Mouse (Mus musculus) heart, embryonic 12.5 days (tissue): Measurements from ENCODE around the gene Zfp423. TPM values are rescaled to one million over a fixed set of nuclear protein-coding genes. Genes with fewer than 3 reads are reported as not detected.

Experiments used
- ATAC-seq: fragments of 200-750 bp; cut with Nextera tagmentation; 2 replicates; pipeline ENCODE4 v1.8.0; 2017; ENCODE audit warnings: moderate TSS enrichment, moderate library complexity; ENCODE audit not compliant: insufficient number of reproducible peaks, low FRiP score
- H3K27ac ChIP-seq: fragments of 300-500 bp; sonication (generic); 2 replicates; pipeline ENCODE4 v1.5.1; 2016; ENCODE audit warnings: mild to moderate bottlenecking, moderate library complexity; ENCODE audit not compliant: poor library complexity, severe bottlenecking
- H3K27me3 ChIP-seq: fragments of 300-500 bp; sonication (generic); replicated peaks from 2 replicates; pipeline ENCODE4 v1.6.1; 2016; ENCODE audit warnings: mild to moderate bottlenecking, moderate library complexity
- H3K36me3 ChIP-seq: fragments of 300-500 bp; sonication (generic); 2 replicates; pipeline ENCODE4 v1.6.1; 2016; ENCODE audit warnings: mild to moderate bottlenecking, moderate library complexity
- H3K4me1 ChIP-seq: fragments of 300-500 bp; sonication (generic); replicated peaks from 2 replicates; pipeline ENCODE4 v1.6.1; 2016; ENCODE audit warnings: mild to moderate bottlenecking
- H3K4me2 ChIP-seq: fragments of 300-500 bp; sonication (generic); 2 replicates; pipeline ENCODE4 v1.6.1; 2016; ENCODE audit warnings: mild to moderate bottlenecking, moderate library complexity
- H3K4me3 ChIP-seq: fragments of 300-500 bp; sonication (generic); 2 replicates; pipeline ENCODE4 v1.5.1; 2016; ENCODE audit warnings: mild to moderate bottlenecking
- H3K9ac ChIP-seq: fragments of 300-500 bp; sonication (generic); 2 replicates; pipeline ENCODE4 v1.6.1; 2016; ENCODE audit warnings: mild to moderate bottlenecking, moderate library complexity
- H3K9me3 ChIP-seq: fragments of 300-500 bp; sonication (generic); replicated peaks from 2 replicates; pipeline ENCODE4 v1.6.1; 2016; ENCODE audit warnings: mild to moderate bottlenecking, moderate library complexity
- WGBS: fragments of 180-500 bp; shearing (Covaris S2); methylation state at CpG from one replicate; pipeline ENCODE4 v1.1.7; 2016; 5-methylcytosine and 5-hydroxymethylcytosine counted together
- polyA plus RNA-seq: library from polyadenylated mRNA; unstranded; fragments of >200 nt; fragmentation: Nextera tagmentation; extraction: Ambion mirVana; gene quantifications from 2 replicates; pipeline ENCODE4 v1.2.1, GENCODE M21; 2016

Zfp423 gene
- polyA plus RNA-seq, 1 experiment from 2014 or later = 6.3 TPM

DNA sequence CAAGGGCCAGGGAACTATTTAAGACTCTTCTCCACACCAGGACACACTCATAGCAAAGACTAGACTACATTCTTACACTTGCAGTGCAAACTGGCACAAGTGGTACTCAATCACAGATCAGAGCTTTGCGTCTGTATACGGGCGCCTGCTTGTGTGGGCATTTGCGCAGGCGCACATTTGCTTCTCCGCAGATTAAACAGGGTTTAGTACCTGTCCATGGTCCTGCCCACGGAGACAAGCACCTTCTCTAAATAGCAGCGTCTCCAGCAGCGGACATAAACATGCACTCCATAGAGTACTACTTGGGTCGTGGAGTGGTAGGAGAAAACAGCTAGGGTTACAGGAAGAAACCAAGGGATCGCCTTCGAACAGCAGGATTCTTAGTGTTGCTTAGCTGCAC lies 259.1 kb downstream of the Zfp423 start:
- no peak overlapping the region for H3K9ac ChIP-seq
- H3K4me2 ChIP-seq = no peak overlapping the region
- H3K4me3 ChIP-seq = no peak overlapping the region
- 45% methylated on average over 12 of the region's 12 CpGs for WGBS
- ATAC-seq = no peak
- no peaks in the 10 kb centered on the region for H3K27me3 ChIP-seq
- no peak overlapping the region for H3K27ac ChIP-seq
- H3K9me3 ChIP-seq = no peaks in the 10 kb centered on the region
- H3K36me3 ChIP-seq = no peaks in the 10 kb centered on the region
- peaks cover 10% of the 10 kb centered on the region for H3K4me1 ChIP-seq

DNA sequence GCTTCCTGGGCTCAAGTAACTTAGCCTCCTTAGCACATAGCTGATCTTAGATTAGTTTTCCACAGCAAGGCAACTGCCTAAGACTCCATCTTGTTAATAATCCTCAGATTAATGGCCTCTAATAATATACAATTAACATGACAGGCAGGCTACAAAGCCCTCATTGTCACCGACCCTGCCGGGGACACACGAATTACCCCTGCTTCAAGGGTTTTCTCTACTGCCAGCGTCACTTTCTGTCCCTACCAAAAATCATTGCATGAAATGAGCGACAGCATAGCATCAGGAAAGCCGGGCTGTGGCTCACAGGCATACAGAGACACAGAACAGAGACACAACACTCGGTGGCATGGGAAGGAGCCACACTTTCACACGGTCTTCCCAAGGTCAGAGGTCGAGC lies 262.3 kb downstream of the Zfp423 start:
- WGBS = 63% methylated on average over 9 of the region's 9 CpGs

GRCm38 (mm10) chr8:87693741-87694140 lies 265.7 kb downstream of the Zfp423 start:
- Histone ChIP-seq H3K9me3 (no peaks in the 10 kb centered on the region), H3K9ac (no peak overlapping the region), H3K4me3 (no peak overlapping the region), H3K27me3 (0 out of 2 replicates have a peak, but pooled peaks cover 7% of the 10 kb centered on the region), H3K27ac (no peak overlapping the region), H3K36me3 (no peaks in the 10 kb centered on the region), H3K4me1 (peaks cover 41% of the 10 kb centered on the region), H3K4me2 (no peak overlapping the region)
- no peak for ATAC-seq
- 38% methylated on average over 4 of the region's 4 CpGs for WGBS

More for the DNA sequence above, 262.3 kb downstream of the Zfp423 start:
- Histone ChIP-seq H3K9ac (no peak overlapping the region), H3K4me1 (peaks cover 23% of the 10 kb centered on the region), H3K27ac (no peak overlapping the region), H3K4me2 (no peak overlapping the region), H3K9me3 (no peaks in the 10 kb centered on the region), H3K4me3 (no peak overlapping the region), H3K36me3 (no peaks in the 10 kb centered on the region), H3K27me3 (no peaks in the 10 kb centered on the region)
- no peak for ATAC-seq

DNA sequence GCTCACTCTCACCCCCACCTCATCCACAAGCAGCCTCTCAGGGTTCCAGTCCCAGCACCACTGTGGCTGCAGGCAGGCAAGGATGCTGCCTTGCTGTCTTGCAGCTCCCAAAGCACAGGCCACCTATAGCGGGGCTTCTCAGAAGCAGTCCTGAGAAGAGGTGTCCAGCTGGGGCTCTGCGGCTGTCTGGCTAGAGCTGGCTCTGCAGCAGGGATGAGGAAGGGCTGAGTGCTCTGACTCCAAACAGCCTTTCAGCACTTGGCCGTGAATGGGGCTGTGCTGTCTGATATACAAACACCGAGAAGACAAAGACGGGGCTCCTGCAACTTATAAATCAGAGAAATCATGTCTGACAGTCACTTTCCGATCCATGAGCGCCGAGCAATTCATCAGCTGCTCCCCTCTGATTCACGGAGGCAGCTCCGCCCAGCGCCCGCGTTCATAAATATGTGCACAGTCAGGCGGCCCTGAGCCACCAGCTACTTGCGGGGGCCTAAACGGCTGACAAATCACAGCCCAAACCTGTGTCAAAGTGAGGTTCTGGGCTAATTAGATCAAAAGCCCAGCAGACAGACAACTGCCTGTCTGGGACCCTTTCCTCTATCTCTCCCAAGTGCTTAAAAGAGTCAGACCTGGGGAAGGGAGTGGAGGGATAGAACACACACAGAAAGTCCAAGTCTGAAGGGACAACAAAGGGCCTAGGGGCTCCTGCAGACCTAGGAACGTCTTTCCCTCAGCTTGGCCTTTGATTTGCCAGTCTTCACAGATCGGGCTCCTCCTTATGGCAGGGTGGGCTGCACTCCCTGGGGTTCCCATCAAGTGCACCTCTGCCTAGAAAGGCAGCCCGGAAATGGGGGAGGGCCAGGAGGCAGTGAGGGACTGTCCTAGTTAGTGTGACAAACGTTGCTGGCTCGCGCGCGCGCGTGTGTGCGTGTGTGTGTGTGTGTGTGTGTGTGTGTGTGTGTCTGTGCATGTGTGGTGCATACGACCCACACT lies 269.0 kb downstream of the Zfp423 start:
- Histone ChIP-seq H3K36me3 (0 out of 2 replicates have a peak, but pooled peaks cover 6% of the 10 kb centered on the region), H3K27me3 (0 out of 2 replicates have a peak, but pooled peaks cover 7% of the 10 kb centered on the region), H3K4me3 (peak overlapping the region; percentile 28), H3K9ac (0 out of 2 replicates have a peak overlapping the region, but pooled peaks have one; percentile 6), H3K9me3 (no peaks in the 10 kb centered on the region), H3K27ac (no peak overlapping the region), H3K4me2 (peak overlapping the region; percentile 61), H3K4me1 (peaks cover 52% of the 10 kb centered on the region)
- WGBS = 21% methylated on average over 27 of the region's 28 CpGs
- no peak for ATAC-seq

DNA sequence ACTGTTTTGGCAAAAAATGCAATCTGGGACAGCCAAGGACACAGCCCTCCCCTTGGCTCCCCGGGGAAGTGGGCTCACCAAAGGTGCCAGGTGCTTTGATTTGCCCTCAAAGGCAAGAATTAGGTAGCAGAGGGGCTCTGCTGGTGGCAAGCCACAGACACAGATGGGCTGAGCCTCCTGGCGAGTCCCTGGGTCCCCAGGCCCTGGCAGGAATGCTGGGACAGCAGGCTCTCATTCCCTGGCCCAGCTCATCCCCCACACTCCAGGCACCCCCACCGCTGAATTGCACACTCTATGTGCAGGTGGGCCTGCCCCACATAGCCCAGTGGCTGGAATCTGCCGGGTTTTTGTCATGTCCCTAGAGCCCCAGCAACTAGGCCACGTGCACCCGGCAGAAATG lies 270.2 kb downstream of the Zfp423 start:
- H3K27me3 ChIP-seq = 0 out of 2 replicates have a peak, but pooled peaks cover 10% of the 10 kb centered on the region
- no peaks in the 10 kb centered on the region for H3K9me3 ChIP-seq
- H3K4me1 ChIP-seq = peaks cover 47% of the 10 kb centered on the region
- H3K4me3 ChIP-seq = no peak overlapping the region
- no peak overlapping the region for H3K27ac ChIP-seq
- peaks cover 6% of the 10 kb centered on the region; the same call in 1 of the 2 replicates for H3K36me3 ChIP-seq
- no peak for ATAC-seq
- no peak overlapping the region for H3K9ac ChIP-seq
- WGBS = 69% methylated on average over 6 of the region's 6 CpGs
- no peak overlapping the region for H3K4me2 ChIP-seq

- H3K36me3 ChIP-seq = peaks cover 6% of the 10 kb centered on the region; the same call in 1 of the 2 replicates
- no peak overlapping the region for H3K9ac ChIP-seq
- WGBS = 60% methylated on average over 4 of the region's 4 CpGs
- peaks cover 40% of the 10 kb centered on the region for H3K4me1 ChIP-seq
- no peak overlapping the region for H3K4me3 ChIP-seq
- no peak overlapping the region for H3K27ac ChIP-seq
- no peak for ATAC-seq
- no peak overlapping the region for H3K4me2 ChIP-seq
- H3K27me3 ChIP-seq = 0 out of 2 replicates have a peak, but pooled peaks cover 10% of the 10 kb centered on the region
- no peaks in the 10 kb centered on the region for H3K9me3 ChIP-seq
Measured at GRCm38 (mm10) chr8:87688348-87688747, 271.0 kb downstream of the Zfp423 start.

DNA sequence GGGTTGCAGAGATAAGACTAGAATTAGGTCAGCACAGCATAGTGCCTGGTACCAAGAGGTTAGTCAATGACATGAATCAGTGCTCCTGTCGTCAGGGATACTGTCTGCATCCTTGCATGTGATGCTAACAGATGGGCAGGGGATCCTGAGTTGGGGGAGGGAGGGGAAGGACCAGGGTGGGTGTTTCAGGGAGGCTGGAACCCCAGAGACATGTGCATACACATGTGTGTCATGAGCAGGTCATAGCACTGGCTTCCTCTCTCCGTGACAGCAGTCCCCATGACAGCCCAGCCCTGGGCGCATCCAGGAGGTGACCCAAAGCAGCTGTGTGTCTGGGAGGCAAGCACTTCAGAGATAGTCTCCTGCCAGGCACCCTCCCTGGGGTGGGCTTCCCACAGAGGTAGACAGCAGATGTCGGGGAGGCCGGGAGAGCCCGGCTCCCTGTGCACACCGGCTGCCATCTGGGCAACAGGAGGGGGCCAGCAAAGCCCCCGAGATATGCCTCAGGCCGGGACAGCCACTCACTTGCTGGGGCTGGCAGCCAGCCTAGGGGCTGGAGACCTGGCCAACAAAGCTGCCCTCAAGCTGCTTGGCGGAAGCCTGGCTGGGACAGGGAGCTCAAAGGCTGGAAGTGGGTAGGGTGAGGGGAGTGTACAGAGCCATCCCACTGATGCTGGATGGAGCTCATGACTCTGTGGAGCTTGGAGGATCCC lies 272.3 kb downstream of the Zfp423 start:
- no peak overlapping the region for H3K4me2 ChIP-seq

DNA sequence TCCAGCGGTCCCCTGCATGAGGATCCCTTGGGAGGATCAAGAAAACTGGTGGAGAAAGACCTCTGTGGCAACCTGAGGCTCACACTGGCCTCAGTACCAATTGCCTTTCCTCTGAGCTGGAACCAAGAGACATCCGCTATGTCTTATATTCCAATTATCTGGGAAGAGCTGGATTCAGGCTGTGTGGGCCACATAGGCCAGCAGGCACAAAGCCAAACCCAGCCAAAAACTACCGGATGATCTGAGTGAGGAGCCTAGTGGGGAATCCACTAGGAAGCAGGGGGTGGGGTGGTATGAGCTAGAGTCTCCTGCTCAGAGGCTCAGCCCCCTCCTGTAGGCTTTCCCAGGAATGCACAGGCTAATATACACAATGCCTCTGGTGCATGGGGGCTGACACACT lies 273.4 kb downstream of the Zfp423 start:
- H3K27ac ChIP-seq = no peak overlapping the region
- no peaks in the 10 kb centered on the region for H3K9me3 ChIP-seq
- no peak overlapping the region for H3K9ac ChIP-seq
- ATAC-seq = no peak
- H3K4me1 ChIP-seq = peaks cover 26% of the 10 kb centered on the region
- no peak overlapping the region for H3K4me2 ChIP-seq
- WGBS = 71% methylated on average over 3 of the region's 3 CpGs
- H3K36me3 ChIP-seq = peaks cover 6% of the 10 kb centered on the region; the same call in 1 of the 2 replicates
- no peak overlapping the region for H3K4me3 ChIP-seq
- 0 out of 2 replicates have a peak, but pooled peaks cover 10% of the 10 kb centered on the region for H3K27me3 ChIP-seq

More for the DNA sequence above, 272.3 kb downstream of the Zfp423 start:
- H3K9ac ChIP-seq = no peak overlapping the region
- H3K27me3 ChIP-seq = 0 out of 2 replicates have a peak, but pooled peaks cover 10% of the 10 kb centered on the region
- no peak overlapping the region for H3K4me3 ChIP-seq
- H3K9me3 ChIP-seq = no peaks in the 10 kb centered on the region
- ATAC-seq = 0 out of 2 replicates have a peak, but pooled peaks have one; percentile 18
- WGBS = 48% methylated on average over 10 of the region's 10 CpGs
- no peak overlapping the region for H3K27ac ChIP-seq
- peaks cover 6% of the 10 kb centered on the region; the same call in 1 of the 2 replicates for H3K36me3 ChIP-seq
- H3K4me1 ChIP-seq = peaks cover 29% of the 10 kb centered on the region

DNA sequence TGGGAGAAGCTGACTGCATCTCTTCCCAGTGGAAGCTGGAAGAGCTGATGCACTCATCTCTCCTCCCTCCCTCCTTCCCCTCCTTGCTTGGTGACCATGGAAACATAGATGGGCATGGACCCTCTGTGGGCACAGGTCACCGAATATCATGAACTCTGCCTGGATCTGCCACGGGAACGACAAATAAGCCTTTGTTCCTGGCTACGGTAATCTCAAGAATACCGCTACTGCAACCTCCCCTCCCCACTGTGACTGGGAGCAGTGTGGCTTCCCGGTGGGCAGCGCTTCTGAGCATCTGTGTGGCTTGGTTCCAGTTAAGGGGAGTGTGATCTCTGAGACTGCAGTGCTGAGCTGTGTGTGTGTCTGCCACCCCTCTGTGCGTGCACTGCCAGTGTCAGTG lies 274.0 kb downstream of the Zfp423 start:
- Histone ChIP-seq H3K4me1 (peaks cover 19% of the 10 kb centered on the region), H3K4me3 (no peak overlapping the region), H3K4me2 (no peak overlapping the region), H3K36me3 (peaks cover 6% of the 10 kb centered on the region; the same call in 1 of the 2 replicates), H3K27ac (no peak overlapping the region), H3K9ac (no peak overlapping the region), H3K27me3 (0 out of 2 replicates have a peak, but pooled peaks cover 10% of the 10 kb centered on the region), H3K9me3 (no peaks in the 10 kb centered on the region)
- ATAC-seq = no peak
- 61% methylated on average over 8 of the region's 8 CpGs for WGBS

DNA sequence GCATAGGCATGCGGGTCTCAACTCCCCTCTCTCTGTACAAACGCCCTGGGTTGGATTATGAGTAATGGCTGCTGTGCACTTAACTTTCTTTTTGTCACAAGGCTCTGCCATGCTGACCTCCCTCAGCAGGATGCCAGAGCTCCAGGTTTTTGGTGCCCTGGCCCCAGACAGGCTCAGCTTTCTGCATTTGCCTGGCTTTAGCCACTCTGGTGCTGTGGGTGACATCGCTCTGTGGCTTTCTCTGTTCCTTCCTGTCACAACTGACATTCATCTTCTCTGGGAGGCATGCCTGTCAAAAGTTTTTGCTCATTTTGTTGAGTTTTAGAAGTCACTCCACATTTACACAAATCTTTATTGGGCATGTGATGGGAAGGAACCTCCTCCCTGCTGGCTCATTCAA lies 277.3 kb downstream of the Zfp423 start:
- no peak overlapping the region for H3K4me3 ChIP-seq
- no peak overlapping the region for H3K4me2 ChIP-seq
- WGBS = 84% methylated on average over 3 of the region's 3 CpGs
- peaks cover 11% of the 10 kb centered on the region; the same call in 1 of the 2 replicates for H3K36me3 ChIP-seq
- H3K4me1 ChIP-seq = 0 out of 2 replicates have a peak, but pooled peaks cover under 1% of the 10 kb centered on the region
- no peak overlapping the region for H3K9ac ChIP-seq
- ATAC-seq = no peak
- 0 out of 2 replicates have a peak, but pooled peaks cover 3% of the 10 kb centered on the region for H3K27me3 ChIP-seq
- no peak overlapping the region for H3K27ac ChIP-seq
- peaks cover 5% of the 10 kb centered on the region; the same call in 1 of the 2 replicates for H3K9me3 ChIP-seq
